Mouse (Mus musculus) forebrain, embryonic 11.5 days (tissue): ENCODE measurements around the gene Chp2. TPM values are rescaled to one million over a fixed set of nuclear protein-coding genes. Genes with fewer than 3 reads are reported as not detected.

Experiments
- ATAC-seq: fragments of 200-750 bp; cut with Nextera tagmentation; replicated peaks from 2 replicates; pipeline ENCODE4 v1.8.0; 2017; ENCODE audit warnings: moderate TSS enrichment; ENCODE audit not compliant: low FRiP score
- DNase-seq: peaks from one replicate; pipeline ENCODE4 v3.0.0-alpha.2; 2017; ENCODE audit warnings: low spot score
- H3K27ac ChIP-seq: fragments of 300-500 bp; sonication (generic); 2 replicates; pipeline ENCODE4 v1.5.1; 2014; ENCODE audit warnings: low read depth, low read length
- H3K27me3 ChIP-seq: fragments of 300-500 bp; sonication (generic); 2 replicates; pipeline ENCODE4 v1.6.1; 2014; ENCODE audit warnings: mild to moderate bottlenecking, low read length, mixed read lengths; ENCODE audit not compliant: control insufficient read depth, insufficient read depth
- H3K36me3 ChIP-seq: fragments of 300-500 bp; sonication (generic); 2 replicates; pipeline ENCODE4 v1.6.1; 2014; ENCODE audit warnings: mild to moderate bottlenecking, low read length, moderate library complexity, mixed read lengths; ENCODE audit not compliant: control insufficient read depth, insufficient read depth
- H3K4me1 ChIP-seq: fragments of 300-500 bp; sonication (generic); replicated peaks from 2 replicates; pipeline ENCODE4 v1.6.1; 2014; ENCODE audit warnings: low read length, mixed read lengths; ENCODE audit not compliant: control insufficient read depth, insufficient read depth
- H3K4me2 ChIP-seq: fragments of 300-500 bp; sonication (generic); 2 replicates; pipeline ENCODE4 v1.6.1; 2014; ENCODE audit warnings: low read depth, mild to moderate bottlenecking, low read length, moderate library complexity, mixed read lengths; ENCODE audit not compliant: severe bottlenecking
- H3K4me3 ChIP-seq: fragments of 300-500 bp; sonication (generic); 2 replicates; pipeline ENCODE4 v1.5.1; 2014; ENCODE audit warnings: low read depth, low read length
- H3K9ac ChIP-seq: fragments of 300-500 bp; sonication (generic); 2 replicates; pipeline ENCODE4 v1.6.1; 2014; ENCODE audit warnings: low read length
- H3K9me3 ChIP-seq: fragments of 300-500 bp; sonication (generic); 2 replicates; pipeline ENCODE4 v1.6.1; 2016; ENCODE audit warnings: low read length, mixed read lengths; ENCODE audit not compliant: control insufficient read depth
- WGBS: fragments of 180-500 bp; shearing (Covaris S2); extraction: QIAGEN DNeasy Blood & Tissue Kit; methylation state at CpG from one replicate; pipeline ENCODE4 v1.1.7; 2014; 5-methylcytosine and 5-hydroxymethylcytosine counted together
- polyA plus RNA-seq: library from polyadenylated mRNA; unstranded; fragments of >200 nt; fragmentation: Nextera tagmentation; extraction: Ambion mirVana; gene quantifications from 2 replicates; pipeline ENCODE4 v1.2.1, GENCODE M21; 2014

Gene Chp2
- polyA plus RNA-seq, 1 experiment from 2014 or later: not detected

- Histone ChIP-seq H3K4me1 (no peaks in the 10 kb centered on the region; the same call in 1 of the 2 replicates), H3K9ac (no peak overlapping the region), H3K4me2 (no peak overlapping the region), H3K4me3 (no peak overlapping the region), H3K27ac (no peak overlapping the region), H3K9me3 (no peaks in the 10 kb centered on the region), H3K27me3 (no peaks in the 10 kb centered on the region), H3K36me3 (no peaks in the 10 kb centered on the region)
- DNase-seq: no peak
- ATAC-seq: no peak
- 83% methylated on average over 10 of the region's 10 CpGs for WGBS
These were observed 28.1 kb downstream of the Chp2 start for GRCm38 (mm10) chr7:122247254-122247864.

DNA sequence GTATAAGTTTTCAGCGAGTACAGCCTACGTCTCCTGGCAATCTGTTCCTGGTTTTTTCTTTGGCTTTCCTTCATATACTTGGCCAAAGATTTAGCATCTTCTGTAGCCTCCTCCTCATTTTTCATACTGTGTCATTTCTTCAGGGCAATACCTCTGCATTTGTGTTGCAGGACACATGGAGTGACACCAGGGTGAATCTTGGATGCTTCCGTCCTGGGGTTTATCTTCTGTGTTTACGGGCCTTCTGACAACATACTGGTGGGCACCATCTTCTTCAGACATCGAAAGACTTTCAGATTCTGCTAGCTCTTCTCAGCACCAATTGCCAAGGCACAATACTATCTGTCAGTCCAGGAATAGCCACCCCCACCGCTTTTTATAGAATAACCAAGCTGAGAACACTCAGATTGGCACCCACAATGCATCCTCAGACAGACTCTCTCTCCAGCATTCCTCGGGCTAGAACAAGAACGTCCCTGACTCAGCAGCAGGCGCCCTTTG is 30.1 kb downstream of the Chp2 start:
- 88% methylated on average over 9 of the region's 9 CpGs for WGBS
- ATAC-seq (no peak), DNase-seq (no peak)
- no peak overlapping the region for H3K4me3 ChIP-seq
- H3K4me2 ChIP-seq: no peak overlapping the region
- no peak overlapping the region for H3K27ac ChIP-seq
- H3K9ac ChIP-seq: no peak overlapping the region
- no peaks in the 10 kb centered on the region for H3K9me3 ChIP-seq
- H3K4me1 ChIP-seq: no peaks in the 10 kb centered on the region; the same call in 1 of the 2 replicates
- H3K36me3 ChIP-seq: no peaks in the 10 kb centered on the region
- H3K27me3 ChIP-seq: no peaks in the 10 kb centered on the region

GRCm38 (mm10) chr7:122251197-122252011 is 32.1 kb downstream of the Chp2 start:
- ATAC-seq: peak; percentile 78

GRCm38 (mm10) chr7:122256722-122257121 is 37.4 kb downstream of the Chp2 start:
- no peak for DNase-seq
- no peak overlapping the region for H3K4me3 ChIP-seq
- 82% methylated on average over 7 of the region's 7 CpGs for WGBS
- no peak overlapping the region for H3K9ac ChIP-seq
- no peaks in the 10 kb centered on the region for H3K4me1 ChIP-seq
- H3K27ac ChIP-seq: no peak overlapping the region
- ATAC-seq: no peak
- no peaks in the 10 kb centered on the region for H3K36me3 ChIP-seq
- no peaks in the 10 kb centered on the region for H3K27me3 ChIP-seq
- no peak overlapping the region for H3K4me2 ChIP-seq
- no peaks in the 10 kb centered on the region for H3K9me3 ChIP-seq

More at GRCm38 (mm10) chr7:122251197-122252011, 32.1 kb downstream of the Chp2 start:
- no peak overlapping the region for H3K27ac ChIP-seq
- no peaks in the 10 kb centered on the region for H3K4me1 ChIP-seq
- no peak overlapping the region for H3K9ac ChIP-seq
- no peaks in the 10 kb centered on the region for H3K36me3 ChIP-seq
- 0 out of 2 replicates have a peak overlapping the region, but pooled peaks have one; percentile 28 for H3K4me2 ChIP-seq
- H3K9me3 ChIP-seq: no peaks in the 10 kb centered on the region
- WGBS: 31% methylated on average over 21 of the region's 21 CpGs
- DNase-seq: peak; percentile 87
- H3K4me3 ChIP-seq: no peak overlapping the region
- H3K27me3 ChIP-seq: no peaks in the 10 kb centered on the region

DNA sequence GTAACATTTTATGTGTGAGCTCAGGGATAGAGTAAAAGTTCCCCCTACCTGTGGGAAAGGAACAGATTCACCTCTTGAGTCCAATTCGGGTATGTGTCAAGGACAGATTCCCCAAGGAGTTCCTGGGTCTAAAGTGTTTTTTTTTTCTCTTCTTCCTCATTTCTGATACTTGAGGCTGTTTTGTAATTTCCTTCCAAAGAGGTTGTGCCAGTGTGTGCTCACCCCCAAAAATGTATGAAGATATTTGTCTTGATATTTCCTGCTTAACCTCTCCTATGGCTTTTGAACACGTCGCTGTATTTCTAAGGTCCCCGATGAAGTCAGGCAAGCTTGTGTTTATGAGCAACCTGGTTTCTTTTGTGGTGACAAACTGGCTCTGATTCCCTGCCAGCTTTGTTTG is 39.2 kb downstream of the Chp2 start:
- no peak overlapping the region for H3K4me2 ChIP-seq
- DNase-seq (no peak), ATAC-seq (no peak)
- no peaks in the 10 kb centered on the region for H3K36me3 ChIP-seq
- H3K9ac ChIP-seq: no peak overlapping the region
- H3K27me3 ChIP-seq: no peaks in the 10 kb centered on the region
- H3K4me1 ChIP-seq: no peaks in the 10 kb centered on the region
- no peaks in the 10 kb centered on the region for H3K9me3 ChIP-seq
- 89% methylated on average over 4 of the region's 4 CpGs for WGBS
- H3K4me3 ChIP-seq: no peak overlapping the region
- no peak overlapping the region for H3K27ac ChIP-seq

GRCm38 (mm10) chr7:122260055-122260602 is 40.8 kb downstream of the Chp2 start:
- no peak overlapping the region for H3K9ac ChIP-seq
- no peak for ATAC-seq
- no peaks in the 10 kb centered on the region for H3K36me3 ChIP-seq
- no peaks in the 10 kb centered on the region for H3K9me3 ChIP-seq
- no peak for DNase-seq
- H3K4me2 ChIP-seq: no peak overlapping the region
- 91% methylated on average over 5 of the region's 5 CpGs for WGBS
- H3K27me3 ChIP-seq: no peaks in the 10 kb centered on the region
- H3K27ac ChIP-seq: no peak overlapping the region
- H3K4me3 ChIP-seq: no peak overlapping the region
- H3K4me1 ChIP-seq: no peaks in the 10 kb centered on the region

DNA sequence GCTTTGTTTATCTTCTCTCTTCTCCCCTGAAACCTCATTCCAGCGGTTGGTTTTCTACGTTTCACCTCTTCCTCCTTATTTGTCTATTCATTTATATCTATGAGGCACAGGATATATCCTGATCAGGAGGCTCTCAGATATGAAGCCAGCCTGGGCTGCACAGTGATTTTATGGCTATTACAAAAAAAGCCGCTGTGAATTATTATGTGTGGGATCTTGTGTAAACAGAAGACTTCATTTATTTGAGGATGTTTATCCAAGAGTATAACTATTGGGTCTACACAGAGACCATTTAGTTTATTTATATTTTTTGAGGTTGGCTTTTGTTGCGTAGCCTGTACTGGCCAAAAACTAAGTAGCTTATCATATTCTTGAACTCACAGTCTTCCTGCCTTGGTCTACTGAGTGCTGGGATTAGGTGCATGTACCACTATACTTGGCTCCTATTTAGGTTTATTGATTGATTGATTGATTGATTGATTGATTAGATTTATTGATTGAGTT is 49.7 kb downstream of the Chp2 start:
- no peak overlapping the region for H3K9ac ChIP-seq
- no peak overlapping the region for H3K4me2 ChIP-seq
- H3K27ac ChIP-seq: no peak overlapping the region
- no peaks in the 10 kb centered on the region for H3K9me3 ChIP-seq
- no peaks in the 10 kb centered on the region for H3K27me3 ChIP-seq
- no peak for DNase-seq
- no peaks in the 10 kb centered on the region for H3K36me3 ChIP-seq
- ATAC-seq: no peak
- no peak overlapping the region for H3K4me3 ChIP-seq
- no peaks in the 10 kb centered on the region for H3K4me1 ChIP-seq
- 90% methylated on average over 4 of the region's 4 CpGs for WGBS

GRCm38 (mm10) chr7:122272334-122272733 is 53.0 kb downstream of the Chp2 start:
- ATAC-seq (no peak), DNase-seq (no peak)
- Histone ChIP-seq H3K36me3 (no peaks in the 10 kb centered on the region), H3K9ac (no peak overlapping the region), H3K27ac (no peak overlapping the region), H3K4me1 (no peaks in the 10 kb centered on the region), H3K9me3 (no peaks in the 10 kb centered on the region), H3K4me3 (no peak overlapping the region), H3K4me2 (no peak overlapping the region), H3K27me3 (no peaks in the 10 kb centered on the region)
- 86% methylated on average over 2 of the region's 2 CpGs for WGBS
